Mouse (Mus musculus) limb, embryonic 14.5 days (tissue): Measurements from ENCODE around the gene Pparg. TPM values are rescaled to one million over a fixed set of nuclear protein-coding genes. Genes with fewer than 3 reads are reported as not detected.

ENCODE experiments used
- ATAC-seq: fragments of 200-750 bp; cut with Nextera tagmentation; 2 replicates; pipeline ENCODE4 v1.8.0; 2017; ENCODE audit warnings: low read depth, moderate number of reproducible peaks, moderate TSS enrichment; ENCODE audit not compliant: low FRiP score
- DNase-seq: peaks from one replicate; pipeline ENCODE4 v3.0.0-alpha.2; 2015; ENCODE audit warnings: low spot score
- H3K27ac ChIP-seq: fragments of 300-500 bp; sonication (generic); replicated peaks from 2 replicates; pipeline ENCODE4 v1.5.1; 2014; ENCODE audit warnings: low read depth, mild to moderate bottlenecking, low read length, moderate library complexity, mixed read lengths
- H3K27me3 ChIP-seq: fragments of 300-500 bp; sonication (generic); 2 replicates; pipeline ENCODE4 v1.6.1; 2014; ENCODE audit warnings: low read length, mixed read lengths; ENCODE audit not compliant: control insufficient read depth, insufficient read depth
- H3K36me3 ChIP-seq: fragments of 300-500 bp; sonication (generic); 2 replicates; pipeline ENCODE4 v1.6.1; 2014; ENCODE audit warnings: mild to moderate bottlenecking, low read length, moderate library complexity, mixed read lengths; ENCODE audit not compliant: control insufficient read depth, insufficient read depth
- H3K4me1 ChIP-seq: fragments of 300-500 bp; sonication (generic); 2 replicates; pipeline ENCODE4 v1.6.1; 2014; ENCODE audit warnings: antibody characterized with exemption, low read length, mixed read lengths; ENCODE audit not compliant: control insufficient read depth, insufficient read depth
- H3K4me2 ChIP-seq: fragments of 300-500 bp; sonication (generic); replicated peaks from 2 replicates; pipeline ENCODE4 v1.6.1; 2014; ENCODE audit warnings: low read depth, mild to moderate bottlenecking, low read length, moderate library complexity; ENCODE audit not compliant: severe bottlenecking
- H3K4me3 ChIP-seq: fragments of 300-500 bp; sonication (generic); replicated peaks from 2 replicates; pipeline ENCODE4 v1.5.1; 2014; ENCODE audit warnings: low read length
- H3K9ac ChIP-seq: fragments of 300-500 bp; sonication (generic); 2 replicates; pipeline ENCODE4 v1.6.1; 2014; ENCODE audit warnings: mild to moderate bottlenecking, low read depth, low read length, moderate library complexity; ENCODE audit not compliant: severe bottlenecking
- H3K9me3 ChIP-seq: fragments of 300-500 bp; sonication (generic); 2 replicates; pipeline ENCODE4 v1.6.1; 2016; ENCODE audit warnings: low read length; ENCODE audit not compliant: control insufficient read depth
- POLR2A ChIP-seq: fragments of 200-500 bp; IDR thresholded peaks from 2 replicates; pipeline ENCODE4 v1.8.0; 2012; ENCODE audit warnings: inconsistent platforms, mild to moderate bottlenecking, moderate library complexity, borderline replicate concordance; ENCODE audit not compliant: insufficient read depth, insufficient read length; ENCODE audit errors: extremely low read depth
- WGBS: fragments of 180-500 bp; shearing (Covaris S2); extraction: QIAGEN DNeasy Blood & Tissue Kit; methylation state at CpG from one replicate; pipeline ENCODE4 v1.1.7; 2014; 5-methylcytosine and 5-hydroxymethylcytosine counted together
- polyA plus RNA-seq, 2 experiments: library from polyadenylated mRNA; depleted of rRNA in 1 of 2; stranded (reverse) in 1 of 2; unstranded in 1 of 2; fragments of >200 nt; fragmentation: Nextera tagmentation in 1 of 2; extraction: Ambion mirVana in 1 of 2; gene quantifications; 2 replicates each; pipeline versions ENCODE4 v1.2.1 to v1.2.3; 2012 to 2014

Pparg gene
- polyA plus RNA-seq, 2 experiments = 2.1 to 2.3 TPM

GRCm38 (mm10) chr6:115316811-115317221 is 43.9 kb upstream of the Pparg start:
- TF ChIP-seq POLR2A = no peak
- no peak overlapping the region for H3K27ac ChIP-seq
- peak; percentile 35 for DNase-seq

GRCm38 (mm10) chr6:115318811-115319210 is 41.9 kb upstream of the Pparg start:
- Histone ChIP-seq H3K27me3 (no peaks in the 10 kb centered on the region), H3K9me3 (no peaks in the 10 kb centered on the region), H3K4me2 (no peak overlapping the region), H3K4me1 (0 out of 2 replicates have a peak, but pooled peaks cover 2% of the 10 kb centered on the region), H3K4me3 (no peak overlapping the region), H3K9ac (no peak overlapping the region), H3K36me3 (no peaks in the 10 kb centered on the region), H3K27ac (no peak overlapping the region)
- WGBS = 89% methylated on average over 6 of the region's 6 CpGs
- ATAC-seq = no peak
- DNase-seq = no peak
- no peak for TF ChIP-seq POLR2A

More at GRCm38 (mm10) chr6:115316811-115317221, 43.9 kb upstream of the Pparg start:
- Histone ChIP-seq H3K27me3 (no peaks in the 10 kb centered on the region), H3K4me2 (no peak overlapping the region), H3K4me3 (no peak overlapping the region), H3K4me1 (0 out of 2 replicates have a peak, but pooled peaks cover 2% of the 10 kb centered on the region), H3K9me3 (no peaks in the 10 kb centered on the region), H3K36me3 (no peaks in the 10 kb centered on the region), H3K9ac (no peak overlapping the region)
- ATAC-seq = no peak
- 63% methylated on average over 11 of the region's 11 CpGs for WGBS

GRCm38 (mm10) chr6:115319686-115320085 is 41.1 kb upstream of the Pparg start:
- no peak for DNase-seq
- H3K27ac ChIP-seq = no peak overlapping the region
- no peaks in the 10 kb centered on the region for H3K9me3 ChIP-seq
- H3K36me3 ChIP-seq = no peaks in the 10 kb centered on the region
- no peak overlapping the region for H3K4me3 ChIP-seq
- H3K4me2 ChIP-seq = no peak overlapping the region
- no peaks in the 10 kb centered on the region for H3K27me3 ChIP-seq
- H3K9ac ChIP-seq = no peak overlapping the region
- ATAC-seq = no peak
- 88% methylated on average over 4 of the region's 4 CpGs for WGBS
- TF ChIP-seq POLR2A = no peak
- H3K4me1 ChIP-seq = 0 out of 2 replicates have a peak, but pooled peaks cover 2% of the 10 kb centered on the region

- H3K9me3 ChIP-seq = no peaks in the 10 kb centered on the region
- no peak for TF ChIP-seq POLR2A
- no peak overlapping the region for H3K27ac ChIP-seq
- H3K4me3 ChIP-seq = no peak overlapping the region
- no peak for DNase-seq
- ATAC-seq = no peak
- H3K4me2 ChIP-seq = no peak overlapping the region
- WGBS = 71% methylated on average over 8 of the region's 8 CpGs
- no peaks in the 10 kb centered on the region for H3K36me3 ChIP-seq
- 0 out of 2 replicates have a peak, but pooled peaks cover 2% of the 10 kb centered on the region for H3K4me1 ChIP-seq
- H3K27me3 ChIP-seq = no peaks in the 10 kb centered on the region
- H3K9ac ChIP-seq = no peak overlapping the region
Measured at GRCm38 (mm10) chr6:115320927-115321714, 39.6 kb upstream of the Pparg start.

- ATAC-seq = no peak
- Histone ChIP-seq H3K4me3 (no peak overlapping the region), H3K9me3 (no peaks in the 10 kb centered on the region), H3K27ac (no peak overlapping the region), H3K4me2 (no peak overlapping the region), H3K36me3 (no peaks in the 10 kb centered on the region), H3K4me1 (no peaks in the 10 kb centered on the region), H3K9ac (no peak overlapping the region), H3K27me3 (no peaks in the 10 kb centered on the region)
- no peak for TF ChIP-seq POLR2A
- WGBS = 70% methylated on average over 6 of the region's 6 CpGs
- DNase-seq = no peak
Measured at GRCm38 (mm10) chr6:115321883-115322351, 38.8 kb upstream of the Pparg start.
